Mouse (Mus musculus): ENCODE measurements around the gene Vezt. TPM values are rescaled to one million over a fixed set of nuclear protein-coding genes. Genes with fewer than 3 reads are reported as not detected.

The Vezt gene
- polyA plus RNA-seq (2012; rRNA removed) = 6.1 and 8.1 TPM in 2 replicates

DNA sequence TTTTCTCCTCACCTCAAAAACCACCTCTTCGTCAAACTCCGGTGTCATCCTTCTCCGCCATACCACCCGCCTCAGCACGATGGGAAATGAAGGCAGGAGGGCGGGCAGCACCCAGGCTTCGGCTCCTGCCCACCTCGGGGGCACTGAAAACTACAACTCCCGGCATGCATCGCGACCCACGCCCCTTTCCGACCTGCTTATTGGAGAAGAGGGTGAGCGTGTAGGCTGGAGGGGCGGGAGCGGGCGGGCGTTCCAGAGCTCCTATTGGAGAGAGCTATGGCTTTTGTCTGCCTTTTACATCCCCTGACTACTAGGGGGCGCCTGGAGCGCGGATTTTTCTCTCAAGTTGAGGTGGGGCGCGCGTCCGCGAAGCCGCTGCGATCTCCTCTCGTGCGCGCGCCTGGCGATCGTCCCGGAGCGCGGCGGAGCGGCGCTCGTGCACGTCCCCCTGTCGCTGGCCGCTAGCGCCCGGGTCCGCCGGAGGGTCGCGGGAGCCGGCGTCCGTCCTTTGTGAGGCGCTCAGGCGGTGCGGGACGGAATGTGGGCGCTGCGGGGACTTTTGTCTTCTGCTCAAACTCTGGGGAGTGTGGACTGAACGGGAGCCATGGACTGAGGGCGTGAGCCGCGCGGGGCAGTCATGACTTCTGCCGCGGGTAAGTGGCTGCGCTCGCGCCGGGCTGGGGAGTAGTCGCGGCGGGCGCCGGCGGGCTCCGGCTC, at the start of gene Vezt, which contains the start of gene Fgd6:
TSS of gene Vezt (minus strand) at position 160 of the 717 bp plus-strand sequence.
TSS of gene Fgd6 (plus strand) at position 344 of the 717 bp plus-strand sequence.

GRCm38 (mm10) chr10:93897043-93897646, 138.5 kb downstream of the Vezt start, which contains the start of gene Metap2:
TSS of gene Metap2 (minus strand) at chr10:93897093.

Other genes starting within 250 kb of the Vezt start
- 1.5 and 1.6 TPM in 2 replicates for gene Usp44, start 204.3 kb downstream of the Vezt start, polyA plus RNA-seq (2012; rRNA removed)
- 221 and 253 TPM in 2 replicates for gene Metap2, start 138.7 kb downstream of the Vezt start, polyA plus RNA-seq (2012; rRNA removed)
- 2.7 and 3.4 TPM in 2 replicates for gene Fgd6, start 184 bp upstream of the Vezt start, polyA plus RNA-seq (2012; rRNA removed)
- gene Nr2c1, start 112.2 kb upstream of the Vezt start, polyA plus RNA-seq (2012; rRNA removed) = 2.1 and 2.5 TPM in 2 replicates
- 83.4 and 104 TPM in 2 replicates for gene Ndufa12, start 162.9 kb upstream of the Vezt start, polyA plus RNA-seq (2012; rRNA removed)